Mouse (Mus musculus): ENCODE measurements around the gene Tjp1. TPM values are rescaled to one million over a fixed set of nuclear protein-coding genes. Genes with fewer than 3 reads are reported as not detected.

Gene Tjp1
- polyA plus RNA-seq, 1 experiment: 19.3 TPM

DNA sequence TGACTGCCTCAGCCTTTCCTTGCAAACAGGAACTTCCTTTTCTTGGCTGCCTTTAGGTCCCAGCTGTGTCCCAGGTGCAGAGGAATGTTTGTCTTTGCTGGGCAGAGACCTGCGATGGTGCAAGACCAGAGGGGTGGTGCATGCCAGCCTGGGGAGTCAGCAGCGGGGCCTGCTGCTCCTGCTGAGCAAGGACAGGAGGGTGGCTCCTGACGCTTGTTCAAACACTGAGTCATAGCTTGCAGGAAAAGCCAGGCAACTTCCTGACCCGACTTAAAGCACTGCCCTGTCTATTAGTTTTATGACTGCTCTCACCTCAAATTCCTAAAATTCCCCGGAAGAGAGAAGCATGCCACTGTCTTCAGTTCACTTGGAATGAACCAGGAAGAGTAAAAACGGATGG lies 57.9 kb downstream of the Tjp1 start:
- H3K79me2 ChIP-seq (ENCODE audit: control insufficient read depth, insufficient read depth): no peaks in the 10 kb centered on the region
- TF ChIP-seq MAX (IDR thresholded peaks at IDR 0.05): no peak
- TF ChIP-seq FOSL1 (IDR thresholded peaks at IDR 0.05; ENCODE audit: insufficient read depth, low read length, poor library complexity, severe bottlenecking): peak; percentile 75
- peak; percentile 96 for TF ChIP-seq CEBPB (IDR thresholded peaks at IDR 0.05; ENCODE audit: low read depth)
- TF ChIP-seq CTCF (IDR thresholded peaks at IDR 0.05; ENCODE audit: control insufficient read depth, insufficient read depth, insufficient read length): no peak
- TF ChIP-seq MYOD1 (IDR thresholded peaks at IDR 0.05; ENCODE audit: control insufficient read depth, insufficient read length, low read depth): peak; percentile 82
- TF ChIP-seq USF1 (IDR thresholded peaks at IDR 0.05; ENCODE audit: low read depth): no peak
- TF ChIP-seq MYOG (IDR thresholded peaks at IDR 0.05; ENCODE audit: control insufficient read depth, extremely low read depth, insufficient read length): no peak
- no peaks in the 10 kb centered on the region for H3K79me3 ChIP-seq (ENCODE audit: low read depth)
- H3ac ChIP-seq (ENCODE audit: control insufficient read depth, insufficient read length, low read depth): no peak overlapping the region
- no peak overlapping the region for H3K4me3 ChIP-seq (ENCODE audit: insufficient read depth, poor library complexity, severe bottlenecking)
- no peaks in the 10 kb centered on the region for H3K27me3 ChIP-seq (ENCODE audit: control insufficient read depth, insufficient read depth, insufficient read length)
- H3K36me3 ChIP-seq (ENCODE audit: control insufficient read depth, insufficient read depth): no peaks in the 10 kb centered on the region

DNA sequence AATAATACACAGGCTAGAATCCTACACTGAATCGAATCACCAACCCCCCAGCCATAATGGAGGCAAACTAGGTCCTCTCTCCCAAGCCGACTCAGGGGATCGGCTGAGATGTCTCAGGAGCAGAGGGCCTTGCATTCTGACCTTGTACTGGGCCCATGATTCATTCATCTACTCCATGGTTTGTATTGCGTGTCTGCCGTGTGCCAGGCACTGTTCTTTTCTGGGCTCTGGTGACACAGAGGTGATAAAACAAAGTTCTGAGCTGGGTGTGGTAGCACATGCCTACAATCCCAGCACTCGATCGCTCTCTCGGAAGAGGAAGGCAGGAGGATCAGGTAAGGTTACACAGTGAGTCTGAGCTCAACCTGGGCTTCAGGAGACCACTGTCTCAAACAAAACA lies 59.4 kb downstream of the Tjp1 start:
- TF ChIP-seq CTCF (IDR thresholded peaks at IDR 0.05; ENCODE audit: control insufficient read depth, insufficient read depth, insufficient read length) (no peak), USF1 (IDR thresholded peaks at IDR 0.05; ENCODE audit: low read depth) (no peak), CEBPB (IDR thresholded peaks at IDR 0.05; ENCODE audit: low read depth) (no peak), MYOD1 (IDR thresholded peaks at IDR 0.05; ENCODE audit: control insufficient read depth, insufficient read length, low read depth) (no peak), FOSL1 (IDR thresholded peaks at IDR 0.05; ENCODE audit: insufficient read depth, low read length, poor library complexity, severe bottlenecking) (no peak)
- Histone ChIP-seq H3K4me3 (ENCODE audit: insufficient read depth, poor library complexity, severe bottlenecking) (no peak overlapping the region), H3K27me3 (ENCODE audit: control insufficient read depth, insufficient read depth, insufficient read length) (no peaks in the 10 kb centered on the region)

DNA sequence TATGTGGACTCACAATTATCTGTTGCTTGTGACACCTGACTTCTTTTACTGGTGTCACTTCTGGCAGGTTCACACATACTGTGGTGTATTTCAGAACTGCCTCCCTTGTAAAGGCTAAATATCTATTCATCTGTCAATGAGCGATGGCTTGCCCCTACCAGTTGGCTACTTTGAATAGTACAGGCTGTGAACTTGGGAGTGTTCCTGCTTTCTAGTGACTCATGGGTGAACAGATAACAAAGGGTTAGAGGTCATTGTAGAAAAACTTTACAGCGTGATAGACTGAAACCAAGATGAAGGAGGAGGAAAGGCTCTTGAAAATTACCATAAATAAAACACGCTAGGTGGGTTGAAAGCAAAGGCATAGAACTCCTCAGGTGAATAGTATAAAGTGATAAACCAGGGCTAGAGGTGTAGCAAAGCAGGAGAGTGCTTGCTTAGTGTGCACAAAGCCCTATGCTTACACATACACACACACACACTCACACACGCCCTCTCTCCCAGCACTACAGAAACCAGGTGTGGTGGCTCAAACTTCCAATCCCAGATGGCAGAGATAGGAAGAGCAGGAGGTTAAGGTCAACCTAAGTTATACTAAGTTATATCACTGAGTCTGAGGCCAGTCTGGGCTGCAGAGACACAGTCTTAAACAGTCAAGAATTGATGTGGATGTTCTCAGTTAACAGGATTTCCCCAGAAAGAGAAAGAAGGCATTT lies 60.1 kb downstream of the Tjp1 start:
- TF ChIP-seq MYOG (IDR thresholded peaks at IDR 0.05; ENCODE audit: control insufficient read depth, extremely low read depth, insufficient read length): no peak
- no peak for TF ChIP-seq CTCF (IDR thresholded peaks at IDR 0.05; ENCODE audit: control insufficient read depth, insufficient read depth, insufficient read length)
- no peak for TF ChIP-seq FOSL1 (IDR thresholded peaks at IDR 0.05; ENCODE audit: insufficient read depth, low read length, poor library complexity, severe bottlenecking)
- no peak for TF ChIP-seq MYOD1 (IDR thresholded peaks at IDR 0.05; ENCODE audit: control insufficient read depth, insufficient read length, low read depth)
- TF ChIP-seq MAX (IDR thresholded peaks at IDR 0.05): no peak
- no peak for TF ChIP-seq CEBPB (IDR thresholded peaks at IDR 0.05; ENCODE audit: low read depth)
- TF ChIP-seq USF1 (IDR thresholded peaks at IDR 0.05; ENCODE audit: low read depth): no peak
- Histone ChIP-seq H3K4me3 (ENCODE audit: insufficient read depth, poor library complexity, severe bottlenecking) (no peak overlapping the region), H3K27me3 (ENCODE audit: control insufficient read depth, insufficient read depth, insufficient read length) (no peaks in the 10 kb centered on the region), H3ac (ENCODE audit: control insufficient read depth, insufficient read length, low read depth) (no peak overlapping the region), H3K79me2 (ENCODE audit: control insufficient read depth, insufficient read depth) (no peaks in the 10 kb centered on the region), H3K36me3 (ENCODE audit: control insufficient read depth, insufficient read depth) (no peaks in the 10 kb centered on the region), H3K79me3 (ENCODE audit: low read depth) (no peaks in the 10 kb centered on the region)

More for the DNA sequence above, 59.4 kb downstream of the Tjp1 start:
- H3K79me2 ChIP-seq (ENCODE audit: control insufficient read depth, insufficient read depth): no peaks in the 10 kb centered on the region
- H3K36me3 ChIP-seq (ENCODE audit: control insufficient read depth, insufficient read depth): no peaks in the 10 kb centered on the region
- H3K79me3 ChIP-seq (ENCODE audit: low read depth): no peaks in the 10 kb centered on the region
- no peak overlapping the region for H3ac ChIP-seq (ENCODE audit: control insufficient read depth, insufficient read length, low read depth)

DNA sequence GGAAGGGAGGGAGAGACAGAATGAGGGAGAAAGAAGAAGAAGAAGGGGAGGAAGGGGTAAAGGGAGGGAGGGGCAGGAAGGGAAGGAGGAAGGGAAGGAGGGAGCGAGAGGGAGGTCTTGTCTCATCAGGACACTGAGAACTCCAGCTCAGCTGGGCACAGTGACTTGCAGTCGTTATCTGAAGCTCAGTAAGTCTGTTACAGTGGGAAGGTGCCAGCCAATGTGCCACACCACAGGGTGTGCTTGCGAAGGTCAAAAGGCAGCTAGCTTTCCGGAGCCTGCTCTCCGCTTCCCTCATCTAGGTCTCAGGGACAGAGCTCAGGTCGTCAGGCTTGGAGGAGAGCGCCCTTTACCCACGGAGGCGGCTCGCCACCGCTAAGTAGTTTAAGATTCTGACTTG lies 61.4 kb downstream of the Tjp1 start:
- no peaks in the 10 kb centered on the region for H3K79me2 ChIP-seq (ENCODE audit: control insufficient read depth, insufficient read depth)
- H3K4me3 ChIP-seq (ENCODE audit: insufficient read depth, poor library complexity, severe bottlenecking): no peak overlapping the region
- no peaks in the 10 kb centered on the region for H3K27me3 ChIP-seq (ENCODE audit: control insufficient read depth, insufficient read depth, insufficient read length)
- TF ChIP-seq USF1 (IDR thresholded peaks at IDR 0.05; ENCODE audit: low read depth) (no peak), CEBPB (IDR thresholded peaks at IDR 0.05; ENCODE audit: low read depth) (no peak), MAX (IDR thresholded peaks at IDR 0.05) (no peak), FOSL1 (IDR thresholded peaks at IDR 0.05; ENCODE audit: insufficient read depth, low read length, poor library complexity, severe bottlenecking) (no peak), MYOD1 (IDR thresholded peaks at IDR 0.05; ENCODE audit: control insufficient read depth, insufficient read length, low read depth) (no peak), MYOG (IDR thresholded peaks at IDR 0.05; ENCODE audit: control insufficient read depth, extremely low read depth, insufficient read length) (no peak), CTCF (IDR thresholded peaks at IDR 0.05; ENCODE audit: control insufficient read depth, insufficient read depth, insufficient read length) (no peak)
- H3K79me3 ChIP-seq (ENCODE audit: low read depth): no peaks in the 10 kb centered on the region
- no peaks in the 10 kb centered on the region for H3K36me3 ChIP-seq (ENCODE audit: control insufficient read depth, insufficient read depth)
- no peak overlapping the region for H3ac ChIP-seq (ENCODE audit: control insufficient read depth, insufficient read length, low read depth)

DNA sequence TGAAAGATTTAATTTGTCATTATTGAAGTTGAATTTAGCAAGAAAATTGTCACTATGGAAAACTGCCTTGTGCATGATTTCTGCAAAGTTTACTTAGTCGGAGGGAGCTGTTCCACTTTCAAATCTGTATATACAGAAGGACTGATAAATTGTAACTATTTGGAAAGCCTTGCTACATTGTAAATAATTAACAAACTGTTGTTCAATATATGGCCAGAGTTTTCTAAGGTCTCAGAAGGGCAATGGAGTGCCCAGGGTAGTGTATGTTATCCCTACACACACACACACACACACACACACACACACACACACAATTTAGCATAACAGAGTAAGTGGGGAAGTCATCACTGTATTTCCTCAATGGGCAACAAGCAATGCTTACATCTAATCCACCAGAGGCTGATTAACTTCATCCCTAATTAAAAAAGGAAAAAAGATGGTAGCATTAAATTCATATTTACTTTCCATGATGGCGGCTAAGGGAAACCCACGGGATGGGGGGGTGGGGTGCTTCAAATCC lies 63.0 kb downstream of the Tjp1 start:
- Histone ChIP-seq H3K79me3 (ENCODE audit: low read depth) (no peaks in the 10 kb centered on the region), H3ac (ENCODE audit: control insufficient read depth, insufficient read length, low read depth) (no peak overlapping the region), H3K27me3 (ENCODE audit: control insufficient read depth, insufficient read depth, insufficient read length) (no peaks in the 10 kb centered on the region), H3K4me3 (ENCODE audit: insufficient read depth, poor library complexity, severe bottlenecking) (no peak overlapping the region), H3K79me2 (ENCODE audit: control insufficient read depth, insufficient read depth) (no peaks in the 10 kb centered on the region), H3K36me3 (ENCODE audit: control insufficient read depth, insufficient read depth) (no peaks in the 10 kb centered on the region)
- TF ChIP-seq USF1 (IDR thresholded peaks at IDR 0.05; ENCODE audit: low read depth): no peak
- TF ChIP-seq MAX (IDR thresholded peaks at IDR 0.05): no peak
- TF ChIP-seq CEBPB (IDR thresholded peaks at IDR 0.05; ENCODE audit: low read depth): no peak
- TF ChIP-seq MYOD1 (IDR thresholded peaks at IDR 0.05; ENCODE audit: control insufficient read depth, insufficient read length, low read depth): no peak
- TF ChIP-seq CTCF (IDR thresholded peaks at IDR 0.05; ENCODE audit: control insufficient read depth, insufficient read depth, insufficient read length): no peak
- TF ChIP-seq FOSL1 (IDR thresholded peaks at IDR 0.05; ENCODE audit: insufficient read depth, low read length, poor library complexity, severe bottlenecking): no peak
- TF ChIP-seq MYOG (IDR thresholded peaks at IDR 0.05; ENCODE audit: control insufficient read depth, extremely low read depth, insufficient read length): no peak
